Mouse (Mus musculus): ENCODE data around the gene Wbp11. TPM values are rescaled to one million over a fixed set of nuclear protein-coding genes. Genes with fewer than 3 reads are reported as not detected.

Wbp11 gene
- polyA plus RNA-seq, 1 experiment: 32.0 TPM

DNA sequence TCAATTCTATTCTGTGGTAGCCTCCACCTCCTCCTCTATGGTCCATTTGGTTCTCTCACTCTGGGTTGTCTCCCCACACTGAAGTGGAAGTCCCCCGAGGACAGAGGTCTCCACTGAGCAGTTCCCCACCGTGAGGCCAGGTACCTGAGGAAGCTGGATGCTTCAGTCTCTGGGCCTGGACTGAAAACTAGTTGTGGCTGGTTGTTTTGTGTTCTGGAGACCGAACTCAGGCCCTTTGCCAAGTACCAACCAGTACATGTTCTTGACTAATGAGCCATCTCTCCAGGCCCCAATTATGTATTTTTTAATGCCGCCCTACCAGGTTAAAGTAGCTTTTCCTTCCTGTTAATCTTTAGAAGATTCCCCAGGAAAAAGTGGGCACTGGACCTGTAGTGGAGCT is 24.3 kb upstream of the Wbp11 start:
- Histone ChIP-seq H3K4me3 (ENCODE audit: low read depth, low read length) (no peak overlapping the region), H3K4me1 (ENCODE audit: control insufficient read depth, insufficient read depth, insufficient read length, low read length) (peaks cover 4% of the 10 kb centered on the region), H3K27ac (ENCODE audit: insufficient read depth, low read depth, low read length) (no peak overlapping the region), H3K27me3 (ENCODE audit: control insufficient read depth, insufficient read depth, low read length) (no peaks in the 10 kb centered on the region), H3K36me3 (ENCODE audit: control insufficient read depth, insufficient read depth, low read length) (no peaks in the 10 kb centered on the region)
- 81% methylated on average over 4 of the region's 4 CpGs for WGBS
- TF ChIP-seq CTCF (IDR thresholded peaks at IDR 0.05; ENCODE audit: extremely low read depth, insufficient read length, insufficient replicate concordance, low read depth, low read length) (no peak), POLR2A (IDR thresholded peaks at IDR 0.05; ENCODE audit: low read depth, low read length) (no peak)

DNA sequence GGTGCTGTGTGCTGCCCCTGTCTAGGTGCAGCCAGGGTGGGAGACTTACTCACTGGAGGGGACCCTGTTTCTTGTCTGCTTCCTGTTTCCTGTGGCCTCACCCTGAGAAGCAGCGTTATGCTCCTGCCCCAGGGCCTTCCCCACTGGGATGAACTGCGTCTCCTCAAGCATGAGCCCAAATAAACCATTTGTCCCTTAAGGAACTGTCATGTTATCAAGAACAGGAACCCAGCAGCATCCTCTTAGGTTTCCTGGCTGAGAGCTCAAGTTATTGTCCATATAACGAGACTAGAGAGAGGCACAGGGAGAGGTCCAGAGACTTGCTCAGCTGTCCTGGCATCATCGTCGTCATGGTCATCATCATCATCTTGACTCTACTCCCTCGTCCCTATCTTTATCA is 22.2 kb upstream of the Wbp11 start:
- Histone ChIP-seq H3K4me1 (ENCODE audit: control insufficient read depth, insufficient read depth, insufficient read length, low read length) (no peaks in the 10 kb centered on the region), H3K4me3 (ENCODE audit: low read depth, low read length) (no peak overlapping the region), H3K36me3 (ENCODE audit: control insufficient read depth, insufficient read depth, low read length) (no peaks in the 10 kb centered on the region), H3K27ac (ENCODE audit: insufficient read depth, low read depth, low read length) (no peak overlapping the region), H3K27me3 (ENCODE audit: control insufficient read depth, insufficient read depth, low read length) (no peaks in the 10 kb centered on the region)
- WGBS: 78% methylated on average over 6 of the region's 6 CpGs
- TF ChIP-seq CTCF (IDR thresholded peaks at IDR 0.05; ENCODE audit: extremely low read depth, insufficient read length, insufficient replicate concordance, low read depth, low read length): no peak
- TF ChIP-seq POLR2A (IDR thresholded peaks at IDR 0.05; ENCODE audit: low read depth, low read length): no peak

DNA sequence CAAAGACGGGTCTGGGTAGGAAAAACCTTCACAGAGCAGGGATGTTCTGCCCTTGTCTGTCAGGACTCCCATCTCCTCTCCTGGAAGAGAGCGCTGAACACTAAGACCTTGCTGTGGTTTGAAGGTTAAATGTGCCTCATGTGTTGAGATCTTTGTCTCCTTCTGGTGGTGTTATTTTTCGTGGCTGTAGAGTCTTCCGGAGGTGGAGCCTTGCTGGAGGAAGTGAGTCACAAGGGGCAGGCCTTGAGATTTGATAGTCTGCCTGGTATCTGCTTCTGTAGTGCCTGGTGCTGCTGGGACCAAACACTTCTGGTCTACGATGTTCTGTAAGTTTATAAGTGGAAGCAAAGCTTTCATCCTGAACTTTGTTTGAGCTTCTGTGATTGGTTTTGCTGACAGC is 20.9 kb upstream of the Wbp11 start:
- Histone ChIP-seq H3K27me3 (ENCODE audit: control insufficient read depth, insufficient read depth, low read length) (no peaks in the 10 kb centered on the region), H3K4me1 (ENCODE audit: control insufficient read depth, insufficient read depth, insufficient read length, low read length) (no peaks in the 10 kb centered on the region), H3K27ac (ENCODE audit: insufficient read depth, low read depth, low read length) (no peak overlapping the region), H3K36me3 (ENCODE audit: control insufficient read depth, insufficient read depth, low read length) (no peaks in the 10 kb centered on the region), H3K4me3 (ENCODE audit: low read depth, low read length) (no peak overlapping the region)
- WGBS: 87% methylated on average over 5 of the region's 5 CpGs
- TF ChIP-seq CTCF (IDR thresholded peaks at IDR 0.05; ENCODE audit: extremely low read depth, insufficient read length, insufficient replicate concordance, low read depth, low read length) (no peak), POLR2A (IDR thresholded peaks at IDR 0.05; ENCODE audit: low read depth, low read length) (no peak)

DNA sequence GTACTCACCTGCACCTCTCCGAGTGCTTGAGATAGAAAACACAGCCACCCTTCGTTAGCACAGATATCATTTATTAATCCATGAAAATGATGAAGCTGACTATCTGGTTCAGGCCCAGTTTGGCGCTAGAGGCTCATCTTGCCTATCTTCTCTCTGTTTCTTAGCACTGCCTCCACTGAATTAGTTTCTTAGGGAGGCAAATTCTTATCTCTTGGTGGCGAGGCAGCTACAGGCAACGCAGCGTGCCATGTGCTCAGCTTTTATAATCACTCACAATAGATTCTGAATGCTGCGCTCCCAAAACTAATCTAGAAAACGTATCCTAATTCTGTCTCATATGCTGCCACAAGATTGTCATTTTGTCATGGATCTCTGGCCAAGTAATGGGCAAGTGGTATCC is 20.4 kb upstream of the Wbp11 start:
- no peak overlapping the region for H3K4me3 ChIP-seq (ENCODE audit: low read depth, low read length)
- no peaks in the 10 kb centered on the region for H3K27me3 ChIP-seq (ENCODE audit: control insufficient read depth, insufficient read depth, low read length)
- TF ChIP-seq CTCF (IDR thresholded peaks at IDR 0.05; ENCODE audit: extremely low read depth, insufficient read length, insufficient replicate concordance, low read depth, low read length): no peak
- no peak for TF ChIP-seq POLR2A (IDR thresholded peaks at IDR 0.05; ENCODE audit: low read depth, low read length)
- WGBS: 80% methylated on average over 8 of the region's 8 CpGs
- H3K27ac ChIP-seq (ENCODE audit: insufficient read depth, low read depth, low read length): no peak overlapping the region
- no peaks in the 10 kb centered on the region for H3K36me3 ChIP-seq (ENCODE audit: control insufficient read depth, insufficient read depth, low read length)
- H3K4me1 ChIP-seq (ENCODE audit: control insufficient read depth, insufficient read depth, insufficient read length, low read length): no peaks in the 10 kb centered on the region

DNA sequence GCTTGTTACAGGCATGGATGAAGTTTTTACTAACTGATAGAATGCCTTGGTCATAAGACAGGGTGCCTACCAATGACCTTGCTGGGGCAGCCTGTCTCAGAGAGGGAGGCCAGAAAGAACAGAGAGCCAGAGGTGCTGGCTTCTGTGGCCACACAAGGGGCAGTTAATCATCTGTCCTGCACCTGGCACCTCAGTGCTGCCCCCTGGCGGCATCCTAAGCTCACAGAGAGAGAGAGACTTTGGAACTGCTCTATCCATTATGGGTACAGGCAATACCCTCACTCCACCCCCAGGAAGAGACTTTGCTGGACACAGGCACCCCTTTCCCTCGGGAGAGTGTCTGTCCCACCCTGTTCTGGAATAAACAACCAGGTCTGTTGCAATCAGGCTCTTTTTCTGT is 19.8 kb upstream of the Wbp11 start:
- H3K27me3 ChIP-seq (ENCODE audit: control insufficient read depth, insufficient read depth, low read length): no peaks in the 10 kb centered on the region
- no peaks in the 10 kb centered on the region for H3K4me1 ChIP-seq (ENCODE audit: control insufficient read depth, insufficient read depth, insufficient read length, low read length)
- H3K27ac ChIP-seq (ENCODE audit: insufficient read depth, low read depth, low read length): no peak overlapping the region
- 0% methylated on average over 2 of the region's 2 CpGs for WGBS
- no peak overlapping the region for H3K4me3 ChIP-seq (ENCODE audit: low read depth, low read length)
- H3K36me3 ChIP-seq (ENCODE audit: control insufficient read depth, insufficient read depth, low read length): no peaks in the 10 kb centered on the region
- TF ChIP-seq POLR2A (IDR thresholded peaks at IDR 0.05; ENCODE audit: low read depth, low read length) (no peak), CTCF (IDR thresholded peaks at IDR 0.05; ENCODE audit: extremely low read depth, insufficient read length, insufficient replicate concordance, low read depth, low read length) (peak; percentile 85; the same call in 1 of the 2 replicates)

DNA sequence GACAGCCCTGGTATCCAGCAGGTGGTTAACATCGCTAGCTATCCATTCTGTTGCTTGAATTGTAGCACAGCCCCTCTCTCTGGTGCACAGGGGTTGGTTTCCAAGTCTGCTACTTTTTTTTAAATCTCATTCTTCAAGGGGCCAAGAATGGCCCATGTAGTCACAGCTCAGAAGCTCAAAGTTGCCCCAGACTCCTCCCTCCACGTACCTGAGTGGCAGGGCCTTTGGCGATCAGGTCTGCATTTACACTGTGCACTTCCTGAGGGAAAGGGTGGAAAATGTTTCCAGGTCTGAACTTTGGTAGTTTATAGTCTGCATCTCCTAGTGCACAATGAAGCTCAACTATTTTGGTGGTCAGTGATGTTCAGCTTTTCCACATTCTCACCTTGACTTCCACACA is 19.2 kb upstream of the Wbp11 start:
- Histone ChIP-seq H3K27me3 (ENCODE audit: control insufficient read depth, insufficient read depth, low read length) (no peaks in the 10 kb centered on the region), H3K4me3 (ENCODE audit: low read depth, low read length) (no peak overlapping the region), H3K27ac (ENCODE audit: insufficient read depth, low read depth, low read length) (no peak overlapping the region), H3K36me3 (ENCODE audit: control insufficient read depth, insufficient read depth, low read length) (no peaks in the 10 kb centered on the region), H3K4me1 (ENCODE audit: control insufficient read depth, insufficient read depth, insufficient read length, low read length) (no peaks in the 10 kb centered on the region)
- WGBS: 91% methylated on average over 3 of the region's 3 CpGs
- TF ChIP-seq POLR2A (IDR thresholded peaks at IDR 0.05; ENCODE audit: low read depth, low read length) (no peak), CTCF (IDR thresholded peaks at IDR 0.05; ENCODE audit: extremely low read depth, insufficient read length, insufficient replicate concordance, low read depth, low read length) (no peak)

DNA sequence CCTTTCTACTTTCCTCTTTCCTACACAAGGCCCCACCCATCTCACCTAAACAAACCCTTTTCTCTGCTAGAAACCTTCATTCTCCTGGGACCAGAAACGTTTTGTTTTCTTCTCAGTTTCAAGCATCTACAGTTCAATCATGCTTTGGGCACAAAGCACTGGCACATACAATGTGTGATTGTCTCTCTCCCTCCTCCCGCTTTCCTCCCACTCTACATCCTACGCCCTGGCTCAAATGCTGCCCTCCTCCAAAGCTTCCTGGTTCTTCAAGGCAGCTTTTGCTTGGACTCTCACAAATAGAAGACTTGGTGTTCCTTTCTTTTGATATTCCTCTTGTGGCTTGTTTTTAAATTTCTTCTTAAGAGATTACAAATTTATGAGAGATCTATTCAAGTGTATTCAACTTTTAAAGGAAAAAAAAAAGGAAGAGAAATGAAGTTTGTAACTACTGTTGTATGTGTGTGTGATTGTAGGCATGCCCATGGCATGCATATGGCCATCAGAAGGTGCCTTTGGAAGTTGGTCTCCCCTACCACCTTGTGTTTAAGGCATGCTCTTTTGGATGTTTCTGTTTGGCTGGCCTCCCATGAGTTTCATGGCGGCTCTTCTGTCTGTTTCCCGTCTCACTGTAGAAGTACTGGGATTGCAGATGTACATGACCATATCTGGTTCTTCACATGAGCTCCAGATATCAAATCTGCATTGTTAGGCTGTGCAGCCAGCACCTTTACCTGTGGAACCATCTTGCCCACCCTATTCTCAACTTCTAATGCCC is 17.9 kb upstream of the Wbp11 start:
- Histone ChIP-seq H3K27ac (ENCODE audit: insufficient read depth, low read depth, low read length) (no peak overlapping the region), H3K4me1 (ENCODE audit: control insufficient read depth, insufficient read depth, insufficient read length, low read length) (no peaks in the 10 kb centered on the region), H3K4me3 (ENCODE audit: low read depth, low read length) (no peak overlapping the region), H3K36me3 (ENCODE audit: control insufficient read depth, insufficient read depth, low read length) (no peaks in the 10 kb centered on the region), H3K27me3 (ENCODE audit: control insufficient read depth, insufficient read depth, low read length) (no peaks in the 10 kb centered on the region)
- 68% methylated on average over 5 of the region's 5 CpGs for WGBS
- TF ChIP-seq POLR2A (IDR thresholded peaks at IDR 0.05; ENCODE audit: low read depth, low read length) (no peak), CTCF (IDR thresholded peaks at IDR 0.05; ENCODE audit: extremely low read depth, insufficient read length, insufficient replicate concordance, low read depth, low read length) (no peak)

Data from small intestine, adult 2 months (tissue).